Comparison of ENCODE assay signal across 8 mouse cellular contexts in genomic region chr9:71808640-71809254, GRCm38 (mm10). TPM values are rescaled to one million over a fixed set of nuclear protein-coding genes. Genes with fewer than 3 reads are reported as not detected.
DNase-seq lines count a peak whose midpoint lies in the region; ATAC-seq and TF ChIP-seq lines count a peak whose summit lies in the region.

No protein-coding gene starts in this region.

- no peak for TF ChIP-seq POLR2A in liver, adult 2 months (IDR thresholded peaks at IDR 0.05; ENCODE audit: extremely low read depth, insufficient read depth, low read length)
- no peak for TF ChIP-seq POLR2A in small intestine, adult 2 months (IDR thresholded peaks at IDR 0.05; ENCODE audit: low read depth, low read length)

- peak overlapping the region; percentile 27 for H3K4me2 ChIP-seq in hindbrain, embryonic 14.5 days (replicated peaks)

- no peaks in the 10 kb centered on the region; the same call in 1 of the 2 replicates for H3K9me3 ChIP-seq in hindbrain, embryonic 14.5 days (ENCODE audit: control insufficient read depth, low read length)

- DNase-seq in cerebellum, adult 11 months, result peak; percentile 29
- no peak for DNase-seq in cerebellum, adult 11-12 months
- DNase-seq in liver, adult 2 months (ENCODE audit: extremely low read depth, low read depth, low spot score), result peak; percentile 33
- no peak for DNase-seq in liver
- DNase-seq in hindbrain, embryonic 14.5 days (ENCODE audit: low spot score), result peak; percentile 48
- no peak for DNase-seq in gastrocnemius, postnatal 10 days
- DNase-seq in right cerebral cortex, adult 18-20 months, result no peak

- no peaks in the 10 kb centered on the region for H3K36me3 ChIP-seq in liver, adult 2 months (ENCODE audit: control insufficient read depth, insufficient read depth, low read length)
- no peaks in the 10 kb centered on the region for H3K36me3 ChIP-seq in hindbrain, embryonic 14.5 days (replicated peaks; ENCODE audit: control insufficient read depth, insufficient read depth)
- H3K36me3 ChIP-seq in small intestine, adult 2 months (ENCODE audit: control insufficient read depth, insufficient read depth, low read length), result no peaks in the 10 kb centered on the region

- no peaks in the 10 kb centered on the region for H3K79me2 ChIP-seq in liver, adult 2 months (ENCODE audit: control insufficient read depth, insufficient read depth, low read length)

- H3K4me3 ChIP-seq in liver, adult 2 months (ENCODE audit: insufficient read depth, low read depth, low read length), result no peak overlapping the region
- H3K4me3 ChIP-seq in hindbrain, embryonic 14.5 days (replicated peaks; ENCODE audit: low read length), result no peak overlapping the region
- no peak overlapping the region for H3K4me3 ChIP-seq in small intestine, adult 2 months (ENCODE audit: low read depth, low read length)

- TF ChIP-seq CTCF in liver, adult 2 months (IDR thresholded peaks at IDR 0.05; ENCODE audit: low read depth, low read length), result 0 out of 2 replicates have a peak, but pooled peaks have one; percentile 37
- 0 out of 2 replicates have a peak, but pooled peaks have one; percentile 21 for TF ChIP-seq CTCF in small intestine, adult 2 months (IDR thresholded peaks at IDR 0.05; ENCODE audit: extremely low read depth, insufficient read length, insufficient replicate concordance, low read depth, low read length)

- no peak overlapping the region for H3K9ac ChIP-seq in liver, adult 2 months (ENCODE audit: low read depth, low read length)
- no peak overlapping the region for H3K9ac ChIP-seq in hindbrain, embryonic 14.5 days

- no peak overlapping the region for H3K27ac ChIP-seq in liver, adult 2 months (replicated peaks; ENCODE audit: insufficient read depth, low read depth, low read length)
- H3K27ac ChIP-seq in hindbrain, embryonic 14.5 days, result no peak overlapping the region
- H3K27ac ChIP-seq in small intestine, adult 2 months (ENCODE audit: insufficient read depth, low read depth, low read length), result no peak overlapping the region

- no peaks in the 10 kb centered on the region for H3K4me1 ChIP-seq in liver, adult 2 months (ENCODE audit: control insufficient read depth, insufficient read depth, low read length)
- H3K4me1 ChIP-seq in hindbrain, embryonic 14.5 days (replicated peaks; ENCODE audit: control insufficient read depth, insufficient read depth, low read length), result no peaks in the 10 kb centered on the region
- peaks cover 1% of the 10 kb centered on the region; the same call in 1 of the 2 replicates for H3K4me1 ChIP-seq in small intestine, adult 2 months (ENCODE audit: control insufficient read depth, insufficient read depth, insufficient read length, low read length)

- 37% methylated on average over 11 of the region's 11 CpGs for WGBS in liver, adult 2 months
- WGBS in hindbrain, embryonic 14.5 days, result 35% methylated on average over 11 of the region's 11 CpGs
- 33% methylated on average over 11 of the region's 11 CpGs for WGBS in small intestine, adult 2 months

- no peaks in the 10 kb centered on the region for H3K27me3 ChIP-seq in liver, adult 2 months (ENCODE audit: control insufficient read depth, insufficient read depth, low read length)
- H3K27me3 ChIP-seq in hindbrain, embryonic 14.5 days (ENCODE audit: control insufficient read depth, insufficient read depth, low read length), result no peaks in the 10 kb centered on the region
- no peaks in the 10 kb centered on the region for H3K27me3 ChIP-seq in small intestine, adult 2 months (ENCODE audit: control insufficient read depth, insufficient read depth, low read length)

- ATAC-seq in hindbrain, embryonic 14.5 days (ENCODE audit: low FRiP score), result no peak

RNA-seq across cellular contexts. Expression of gene Cgnl1, which starts 37.3 kb away (rescaled TPM):
- total RNA-seq in liver, adult 2 months (2014; rRNA removed), result 22.4 and 25.0 TPM in 2 replicates
- polyA plus RNA-seq in liver, adult 2 months (2012; rRNA removed), result 16.3 and 17.2 TPM in 2 replicates
- polyA plus RNA-seq in hindbrain, embryonic 14.5 days (2014; fragmentation: Nextera tagmentation; extraction: Ambion mirVana), result 6.1 and 7.2 TPM in 2 replicates
- polyA plus RNA-seq in small intestine, adult 2 months (2012; rRNA removed), result 1.0 and 2.0 TPM in 2 replicates
- 10 to 100 TPM; 12.0 to 13.1 TPM for total RNA-seq in gastrocnemius, postnatal 10 days (2021)

Comparison
In these comparisons a context has a peak if more than half of its experiments do, and no peak if none do; other contexts are left out.
1. DNase-seq: peak in cerebellum, adult 11 months (single experiment), liver, adult 2 months (single experiment) and hindbrain, embryonic 14.5 days (single experiment); none in cerebellum, adult 11-12 months (single experiment), liver (single experiment), gastrocnemius, postnatal 10 days (single experiment) and right cerebral cortex, adult 18-20 months (single experiment).